Mouse (Mus musculus): ENCODE measurements around the gene Il17ra.

DNA sequence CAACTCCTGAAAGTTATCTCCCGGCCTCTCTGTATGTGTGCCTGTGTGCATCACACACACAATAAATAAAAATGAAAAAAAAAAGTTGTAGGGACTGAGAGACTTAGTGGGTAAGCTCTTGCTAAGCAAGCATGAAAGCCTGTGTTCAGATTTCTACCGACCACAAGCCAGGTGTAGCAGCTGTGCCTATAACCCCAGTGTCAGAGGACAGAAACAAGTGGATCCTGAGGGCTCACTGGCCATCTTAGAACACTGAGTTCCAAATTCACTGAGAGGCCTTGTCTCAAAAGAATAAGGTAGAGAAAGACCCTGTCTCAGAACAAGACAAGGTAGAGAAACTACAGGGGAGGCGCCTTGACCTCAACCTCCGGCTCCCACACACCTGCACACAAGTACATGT, 5.2 kb downstream of the Il17ra start:
- no peak for TF ChIP-seq CTCF (conservative IDR thresholded peaks at IDR 0.05; ENCODE audit: insufficient read depth, insufficient read length, low read depth, low read length)
- TF ChIP-seq POLR2A (IDR thresholded peaks at IDR 0.05; ENCODE audit: low read depth, low read length) = no peak
